Mouse (Mus musculus) retina, postnatal 1 day (tissue): ENCODE measurements around the gene Fkrp.
A peak's percentile ranks its signal among the peaks of the same experiment; 100 is the strongest.

Source experiments
- DNase-seq: peaks from one replicate; pipeline ENCODE4 v3.0.0-alpha.2; 2012

The Fkrp gene

DNA sequence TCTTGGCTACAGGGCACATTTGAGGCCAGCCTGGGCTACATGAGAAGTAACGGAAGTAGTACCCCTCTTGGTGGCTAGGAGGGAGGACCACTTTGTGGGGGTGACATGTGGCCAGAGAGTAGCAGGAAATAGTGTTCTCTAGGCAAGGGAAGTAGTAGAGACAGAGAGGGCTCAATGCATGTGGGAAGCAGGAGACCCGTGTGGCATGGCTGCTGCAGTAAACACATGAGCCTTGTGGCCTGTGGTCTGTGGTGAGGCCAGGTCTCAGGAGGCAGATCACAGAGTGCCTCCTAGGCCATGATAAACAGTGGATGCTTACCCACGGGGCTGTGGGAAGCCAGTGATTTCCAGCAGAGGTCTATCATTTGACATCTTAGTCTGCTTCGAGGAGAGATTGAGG, 10.7 kb upstream of the Fkrp start:
- no peak for DNase-seq

DNA sequence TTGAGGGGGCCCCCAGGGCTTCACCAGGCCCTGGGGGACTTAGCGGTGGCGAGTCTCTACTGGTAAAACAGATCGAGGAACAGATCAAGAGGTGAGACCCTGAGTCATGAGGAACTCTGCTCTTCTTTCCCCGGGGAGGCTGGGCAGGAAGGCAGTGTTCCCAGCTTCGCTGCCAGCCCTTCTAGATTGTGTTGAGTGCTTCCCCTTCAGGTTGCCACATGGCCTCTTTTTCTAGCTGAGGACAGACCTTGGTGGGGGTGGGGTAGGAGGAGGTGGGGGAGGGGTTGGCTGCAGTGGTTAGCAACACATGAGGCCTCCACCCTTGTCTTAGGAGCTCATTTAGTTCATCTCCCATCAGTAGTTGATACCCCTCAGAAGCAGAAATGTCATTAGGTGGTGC, 10.0 kb upstream of the Fkrp start:
- DNase-seq, result no peak

DNA sequence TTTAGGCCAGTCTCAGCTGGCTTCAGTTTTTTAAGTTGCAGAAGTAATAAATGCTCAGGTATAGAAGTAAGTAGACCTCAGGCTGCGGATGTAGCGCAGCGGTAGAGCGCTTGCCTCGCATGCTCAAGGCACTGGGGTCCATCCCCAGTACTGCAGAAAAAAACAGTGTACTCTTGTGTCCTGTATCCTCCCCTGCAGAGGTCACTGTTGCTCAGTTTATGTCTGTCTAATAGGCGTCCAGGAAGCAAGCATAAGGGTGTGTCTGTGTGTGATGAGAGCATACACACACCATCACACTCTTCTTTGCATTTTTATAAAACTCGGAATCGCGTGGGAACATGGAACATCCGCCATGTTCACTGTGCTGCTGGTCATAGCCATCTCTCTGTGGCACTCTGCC, 9.3 kb upstream of the Fkrp start:
- DNase-seq, result no peak

DNA sequence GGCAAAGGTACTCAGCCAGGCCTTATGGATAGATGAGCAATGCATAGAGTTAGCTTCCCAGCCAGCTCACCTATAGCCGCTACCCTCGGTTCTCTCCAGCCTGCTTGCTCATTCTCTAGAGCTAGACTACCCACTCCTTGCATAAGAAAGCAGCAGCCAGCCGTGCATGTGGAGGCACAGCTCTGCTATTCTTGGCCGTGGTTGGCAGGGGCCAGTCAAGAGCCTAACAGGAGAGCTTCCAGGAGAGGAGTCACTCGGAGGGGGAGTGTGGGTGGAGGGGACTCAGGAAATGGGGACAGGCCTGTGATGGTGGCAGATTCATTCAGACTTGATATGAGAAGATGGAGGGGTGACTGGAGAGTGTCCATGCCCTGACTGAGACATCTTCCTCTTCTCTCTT, 7.2 kb upstream of the Fkrp start:
- no peak for DNase-seq

DNA sequence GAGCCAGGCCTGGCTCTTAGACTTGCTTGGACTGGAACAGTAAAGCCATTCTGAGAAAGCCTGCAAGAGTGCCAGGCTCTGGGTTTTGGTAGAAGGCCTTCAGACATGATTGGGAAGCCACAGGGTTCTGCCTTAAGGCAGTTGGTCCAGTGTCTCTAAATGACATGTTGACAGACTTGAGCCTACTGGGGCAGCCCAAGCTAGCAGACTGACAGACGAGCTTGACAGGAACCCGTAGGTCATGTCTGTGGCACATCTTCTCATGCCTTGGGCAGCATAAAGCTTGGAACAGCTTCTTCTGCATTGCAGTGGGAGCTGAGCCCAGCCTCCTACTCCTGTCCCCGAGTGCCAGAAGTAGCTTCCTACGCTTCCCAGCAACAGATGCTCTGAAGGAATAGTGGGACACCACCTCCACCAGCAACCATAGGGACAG, 5.2 kb upstream of the Fkrp start:
- DNase-seq, result no peak

DNA sequence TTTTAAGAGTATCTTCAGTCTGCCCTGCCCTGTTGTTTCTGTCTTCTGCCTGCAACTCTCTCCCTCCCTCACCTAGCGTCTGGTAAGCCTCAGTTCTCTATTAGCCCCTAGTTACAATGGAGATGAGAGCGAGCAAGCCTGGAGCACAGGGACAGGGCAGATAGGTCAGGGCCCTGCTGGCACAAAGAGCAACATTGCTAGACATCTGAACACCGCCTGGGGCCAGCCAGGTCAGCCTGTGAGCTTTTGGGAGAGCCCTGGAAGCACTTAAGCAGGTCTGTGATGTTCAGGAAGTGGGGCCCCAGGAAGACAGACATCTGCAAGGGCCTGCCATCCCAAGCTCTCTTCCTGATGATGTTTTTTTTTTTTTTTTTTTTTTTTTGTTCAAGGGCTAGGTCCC, 4.6 kb upstream of the Fkrp start:
- no peak for DNase-seq

DNA sequence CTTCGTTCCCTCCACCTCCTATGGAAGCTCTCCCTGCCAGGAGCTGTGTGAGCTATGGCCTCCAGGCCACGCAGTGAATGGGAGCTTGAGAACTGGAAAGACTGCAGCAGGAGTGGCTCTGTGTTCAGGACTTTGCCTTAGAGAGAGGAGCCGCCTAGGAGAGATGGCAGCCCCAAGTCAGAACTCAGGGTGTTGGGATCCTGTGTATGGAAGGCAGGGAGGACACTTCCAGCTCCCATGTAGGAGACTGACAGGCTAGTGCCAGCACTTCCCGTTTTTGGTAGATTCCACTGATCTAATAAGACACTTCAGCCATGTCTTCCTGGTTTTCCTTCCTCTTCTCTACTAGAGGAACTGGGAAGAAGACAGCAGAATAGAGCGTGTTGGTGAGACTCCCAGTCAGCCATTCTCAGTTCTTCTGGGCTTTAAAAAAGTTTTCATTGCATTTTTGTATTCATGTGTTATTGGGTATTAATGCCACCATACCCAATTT, 3.8 kb upstream of the Fkrp start:
- DNase-seq, result no peak

DNA sequence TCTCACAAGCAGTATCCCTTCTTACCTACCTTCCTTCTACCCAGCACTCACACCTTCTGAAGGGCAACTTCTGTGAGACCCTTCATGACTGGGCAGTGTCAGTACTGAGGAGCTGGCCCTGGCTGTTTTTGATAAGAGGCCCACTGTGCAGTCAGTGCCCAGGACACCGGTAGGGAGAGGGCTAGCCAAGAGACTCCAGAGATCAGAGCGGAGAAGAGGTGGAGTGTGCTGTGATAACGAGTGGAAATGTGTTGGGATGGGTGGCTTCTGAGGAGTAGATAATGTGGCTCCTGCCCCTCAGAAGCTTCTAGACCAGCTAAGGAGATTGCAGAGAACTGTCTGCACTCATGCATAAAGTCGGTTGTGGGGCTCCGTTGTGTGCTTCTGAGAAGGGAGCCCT, 3.3 kb upstream of the Fkrp start:
- no peak for DNase-seq

DNA sequence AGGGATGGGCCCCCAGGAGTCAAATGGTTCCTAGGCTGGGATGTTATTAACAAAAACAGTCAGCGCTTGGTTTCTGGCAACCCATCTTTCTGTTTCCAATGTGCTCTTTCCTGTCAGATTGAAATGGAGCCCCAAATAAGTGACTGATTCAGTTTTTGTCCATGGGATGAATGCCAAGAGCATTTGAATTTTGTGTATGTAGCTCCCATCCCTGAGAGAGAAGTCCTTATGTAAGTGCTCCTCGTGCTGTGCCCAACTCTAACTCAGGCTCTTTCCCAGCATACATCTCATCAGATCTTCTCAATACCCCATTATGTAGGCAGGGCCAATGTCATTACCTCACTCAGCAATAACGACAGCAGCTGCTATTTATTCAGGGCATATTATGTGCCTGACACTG, 1.2 kb upstream of the Fkrp start:
- no peak for DNase-seq

DNA sequence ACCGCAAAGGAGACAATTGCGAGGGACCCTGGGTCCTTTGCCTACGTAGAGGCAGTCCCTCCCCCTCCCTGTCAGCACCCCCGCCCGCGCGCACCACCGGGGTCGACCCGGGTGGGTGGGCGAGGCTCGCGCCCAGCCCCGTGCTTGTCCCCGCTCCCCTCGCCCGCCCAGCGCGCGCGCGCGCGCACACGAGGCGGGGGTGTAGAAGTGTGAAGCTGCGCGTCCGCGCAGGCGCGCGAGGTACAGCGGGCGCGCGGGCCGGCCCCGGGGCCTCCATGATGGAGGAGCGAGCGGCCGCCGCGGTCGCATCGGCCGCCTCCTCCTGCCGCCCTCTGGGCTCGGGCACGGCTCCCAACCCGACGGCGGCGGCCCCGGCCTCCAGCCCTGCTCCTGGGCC, 456 bp downstream of the Fkrp start:
- DNase-seq, result peak; percentile 93

DNA sequence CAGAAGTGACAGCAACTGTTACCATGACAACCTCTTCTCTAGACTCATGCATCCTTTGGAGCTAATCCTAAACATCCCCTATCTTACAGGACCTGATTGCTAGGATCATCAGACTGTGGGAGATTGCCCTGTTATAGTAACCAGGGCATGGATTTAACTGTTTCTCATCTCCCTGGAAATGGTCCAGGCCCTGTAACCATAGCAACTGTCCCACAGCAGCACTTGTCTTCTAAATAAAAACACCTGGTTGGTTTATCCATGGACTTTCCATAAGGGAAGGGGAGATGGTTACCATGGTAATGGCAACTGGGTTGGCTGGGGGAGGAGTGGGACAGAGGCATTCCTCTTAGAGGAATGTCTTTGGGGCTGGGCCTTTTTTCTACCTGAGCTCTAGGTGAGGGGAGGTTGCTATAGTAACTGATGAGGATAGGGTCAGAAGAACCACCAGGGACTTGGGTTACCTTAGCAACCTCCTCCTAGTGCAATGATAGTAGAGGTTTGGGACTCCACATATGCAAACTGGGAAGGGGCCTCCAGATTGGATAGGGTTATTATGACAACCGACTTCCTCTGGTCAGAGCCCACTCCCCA, 1.1 kb downstream of the Fkrp start, which contains the start of gene Strn4:
Strn4 (plus strand) TSS at position 539 of the 591 bp plus-strand sequence.
- DNase-seq, result peak; percentile 84

DNA sequence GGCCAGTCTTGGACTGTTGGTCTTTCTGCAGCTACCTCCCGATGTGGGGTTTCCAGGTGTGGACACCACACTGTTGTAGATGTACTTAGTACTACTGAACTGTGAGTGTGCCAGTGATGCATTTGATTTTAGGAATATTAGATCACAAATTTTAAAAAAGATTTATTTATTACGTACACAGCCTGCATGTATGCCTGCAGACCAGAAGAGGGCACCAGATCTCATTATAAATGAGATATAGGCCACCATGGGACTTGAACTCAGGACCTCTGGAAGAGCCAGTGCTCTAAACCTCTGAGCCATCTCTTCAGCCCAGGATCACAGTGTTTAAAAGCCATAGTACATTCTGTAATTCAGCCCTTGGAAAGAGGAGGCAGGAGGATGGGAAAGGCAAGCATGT, 4.0 kb downstream of the Fkrp start:
- no peak for DNase-seq

DNA sequence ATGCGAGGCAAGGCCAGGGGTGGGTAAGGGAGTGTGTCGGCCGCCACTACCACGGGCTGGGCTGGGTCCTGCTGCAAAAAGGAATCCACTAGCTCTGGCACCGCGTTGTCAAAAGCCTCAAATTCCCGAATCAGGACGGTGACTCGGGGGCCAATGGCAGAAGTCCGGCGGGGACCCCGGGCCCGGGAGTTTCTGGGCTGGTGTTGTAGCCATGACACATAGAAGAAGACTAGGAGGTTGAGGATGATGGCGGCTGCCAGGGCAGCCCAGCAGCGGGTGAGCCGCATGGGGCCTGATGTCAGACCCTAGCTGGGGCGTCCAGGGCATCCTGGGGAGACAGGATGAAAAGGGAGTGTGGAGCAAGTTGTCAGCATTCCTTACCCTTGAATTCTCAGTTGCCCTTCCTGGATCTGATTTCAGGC, 4.9 kb downstream of the Fkrp start:
- DNase-seq, result no peak

DNA sequence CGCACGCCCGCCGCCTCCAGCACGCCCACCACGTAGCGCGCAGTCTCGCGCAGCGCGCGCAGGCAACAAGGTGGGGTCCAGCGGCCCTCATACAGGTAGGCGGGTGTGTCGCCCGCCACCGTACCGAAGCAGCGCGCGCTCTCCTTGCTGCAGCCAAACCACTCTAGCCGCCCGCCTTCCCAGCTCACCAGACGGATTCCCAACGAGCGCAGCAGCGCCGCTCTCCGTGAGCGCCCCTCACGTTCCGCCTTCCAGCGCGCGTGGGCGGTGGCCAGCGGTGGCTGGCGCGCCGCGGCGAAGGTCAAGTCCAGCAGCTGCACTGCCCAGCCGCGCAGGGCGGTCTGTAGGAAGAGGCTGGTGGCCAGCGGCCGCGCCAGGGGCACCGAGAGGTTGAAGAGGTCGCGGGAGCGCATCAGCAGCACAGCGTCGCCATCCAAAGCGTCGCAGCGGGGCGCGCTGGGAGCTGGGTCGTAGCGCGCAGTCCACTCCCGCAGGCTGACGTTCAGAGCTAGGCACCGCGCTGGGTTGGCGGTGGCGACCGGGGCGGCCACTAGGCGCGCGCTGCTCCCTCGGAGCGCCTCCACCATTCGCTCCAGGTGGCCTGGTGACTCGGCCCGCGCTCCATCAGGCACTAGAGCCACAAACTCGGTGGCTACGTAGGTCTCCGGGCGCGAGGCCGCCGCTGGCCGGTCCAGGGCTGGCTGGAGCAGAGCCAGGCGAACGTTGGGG, 5.4 kb downstream of the Fkrp start:
- DNase-seq, result peak; percentile 76

DNA sequence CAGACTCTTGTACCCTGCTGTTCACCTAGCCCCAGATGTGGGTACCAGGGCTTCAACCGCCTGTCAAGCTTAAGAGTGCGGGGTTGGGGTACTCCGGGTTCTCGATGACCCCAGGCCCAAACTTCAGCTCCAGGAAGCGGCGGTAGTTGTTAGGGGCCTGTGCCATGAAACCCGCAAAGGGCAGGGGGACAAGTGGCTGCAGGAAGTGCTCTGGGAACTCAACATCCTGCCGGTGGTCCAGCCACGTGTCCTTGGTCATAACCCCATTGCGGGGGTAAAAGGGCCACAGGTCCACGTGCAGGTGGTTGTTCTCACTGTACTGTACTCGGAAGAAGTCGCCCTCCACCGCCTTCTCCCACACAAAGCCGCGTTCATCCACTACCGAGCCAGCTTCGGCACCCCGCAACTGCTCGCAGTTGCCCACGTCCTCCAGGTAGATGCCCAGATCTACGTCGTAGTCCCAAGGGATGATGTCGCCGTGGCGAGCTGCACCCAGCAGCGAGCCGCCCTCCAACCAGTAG, 6.1 kb downstream of the Fkrp start:
- DNase-seq, result no peak

DNA sequence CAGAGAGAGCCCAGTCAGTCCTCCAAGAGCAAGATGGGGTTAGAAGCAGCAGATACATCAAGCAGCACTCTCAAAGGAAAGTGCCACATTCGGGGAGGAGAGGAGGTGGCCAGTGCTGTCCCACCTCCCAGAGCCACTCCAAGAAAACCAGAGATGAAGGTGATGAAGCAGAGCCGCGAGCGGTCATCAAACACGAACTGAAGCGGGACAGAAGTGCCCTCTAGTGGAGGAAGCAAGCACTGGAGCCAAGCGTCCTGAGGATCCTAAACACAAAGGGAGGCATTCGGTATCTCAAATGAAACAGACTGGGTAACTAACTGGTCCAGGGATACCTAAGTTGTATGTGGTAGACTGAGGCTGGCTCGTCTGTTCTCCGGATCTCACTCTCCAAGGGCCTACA, 6.8 kb downstream of the Fkrp start:
- DNase-seq, result peak; percentile 81

DNA sequence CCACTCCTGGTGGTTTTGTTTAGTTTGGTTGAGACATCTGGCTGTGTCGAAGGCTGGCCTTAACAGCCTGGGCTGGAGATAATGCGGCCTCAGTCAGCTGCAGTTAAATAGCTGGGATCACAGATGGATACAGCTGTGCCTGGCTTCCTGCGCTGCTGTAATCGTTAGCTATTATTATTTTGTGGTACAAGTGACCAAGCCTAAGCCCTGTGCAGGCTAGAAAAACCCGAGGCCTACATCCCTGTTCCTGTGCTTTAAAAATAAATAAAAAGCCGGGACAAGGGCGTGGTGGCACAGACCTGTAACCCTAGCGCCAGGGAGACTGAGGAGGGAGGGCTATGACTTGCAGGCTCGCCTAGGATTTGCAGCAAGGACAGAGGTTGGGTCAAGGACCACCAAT, 7.9 kb downstream of the Fkrp start:
- no peak for DNase-seq

DNA sequence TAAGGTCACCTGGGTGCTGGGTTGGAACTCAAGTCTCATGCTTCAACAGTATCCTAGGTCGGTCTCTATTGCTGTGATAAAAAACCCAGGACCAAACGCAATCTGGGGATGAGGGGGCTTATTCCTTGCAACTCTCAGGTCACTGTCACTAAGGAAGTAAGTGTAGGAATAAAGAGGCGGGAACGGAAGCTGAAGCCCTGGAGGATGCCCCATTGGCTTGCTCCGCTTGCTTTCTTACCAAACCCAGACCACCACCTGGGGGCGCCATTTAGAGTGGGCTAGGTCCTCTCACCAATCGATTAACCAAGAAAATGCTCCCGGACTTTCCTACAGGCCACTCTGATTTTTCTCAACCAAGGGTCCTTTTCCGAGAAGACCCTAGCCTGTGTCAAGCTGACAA, 8.6 kb downstream of the Fkrp start:
- DNase-seq, result no peak

DNA sequence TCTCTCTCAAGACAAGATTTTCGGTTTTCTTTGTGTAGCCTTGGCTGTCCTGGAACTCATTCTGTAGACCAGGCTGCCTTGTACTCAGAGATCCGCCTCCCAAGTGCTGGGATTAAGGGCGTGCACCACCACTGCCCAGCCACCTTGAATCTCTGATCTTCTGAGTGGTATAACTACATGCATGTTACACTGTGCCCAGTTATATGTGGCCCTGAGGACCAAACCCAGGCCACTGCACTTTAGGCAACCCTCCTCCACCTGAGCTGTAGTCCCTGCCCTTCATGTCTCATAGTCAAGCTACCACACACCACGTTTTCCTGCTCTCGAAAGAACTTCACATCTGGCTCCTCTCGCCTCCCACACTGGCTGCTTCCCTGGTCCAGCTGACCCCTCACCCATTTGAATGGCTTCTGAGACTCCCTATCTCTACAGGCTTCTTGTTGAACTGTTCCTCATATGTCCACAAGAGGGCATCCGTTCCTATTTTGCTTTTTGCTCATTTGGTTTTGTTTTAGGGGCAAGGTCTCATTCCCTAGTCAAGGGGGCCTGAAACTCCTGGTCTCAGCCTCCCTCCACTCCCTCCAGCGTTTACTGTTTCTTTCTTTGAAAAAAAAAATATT, 12.0 kb downstream of the Fkrp start:
- peak; percentile 81 for DNase-seq

DNA sequence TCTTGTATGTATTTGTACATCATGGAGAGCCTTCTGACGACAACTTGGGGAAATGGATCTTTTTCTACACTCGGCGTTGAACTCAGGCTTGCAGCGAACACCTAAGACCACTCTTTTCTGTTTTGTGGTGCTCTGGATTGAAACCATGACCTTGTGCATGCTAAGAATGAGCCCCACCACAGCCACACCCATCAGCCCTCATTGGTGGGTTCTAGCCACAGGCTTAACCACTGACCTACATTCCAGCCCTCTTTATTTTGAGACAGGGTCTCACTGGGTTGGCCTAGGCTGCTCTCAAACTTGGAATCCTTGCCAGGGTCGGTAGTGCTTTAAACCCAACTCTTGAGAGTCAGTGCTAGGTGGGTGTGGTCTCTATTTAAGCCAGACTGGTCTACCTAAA, 21.6 kb downstream of the Fkrp start:
- DNase-seq, result no peak

DNA sequence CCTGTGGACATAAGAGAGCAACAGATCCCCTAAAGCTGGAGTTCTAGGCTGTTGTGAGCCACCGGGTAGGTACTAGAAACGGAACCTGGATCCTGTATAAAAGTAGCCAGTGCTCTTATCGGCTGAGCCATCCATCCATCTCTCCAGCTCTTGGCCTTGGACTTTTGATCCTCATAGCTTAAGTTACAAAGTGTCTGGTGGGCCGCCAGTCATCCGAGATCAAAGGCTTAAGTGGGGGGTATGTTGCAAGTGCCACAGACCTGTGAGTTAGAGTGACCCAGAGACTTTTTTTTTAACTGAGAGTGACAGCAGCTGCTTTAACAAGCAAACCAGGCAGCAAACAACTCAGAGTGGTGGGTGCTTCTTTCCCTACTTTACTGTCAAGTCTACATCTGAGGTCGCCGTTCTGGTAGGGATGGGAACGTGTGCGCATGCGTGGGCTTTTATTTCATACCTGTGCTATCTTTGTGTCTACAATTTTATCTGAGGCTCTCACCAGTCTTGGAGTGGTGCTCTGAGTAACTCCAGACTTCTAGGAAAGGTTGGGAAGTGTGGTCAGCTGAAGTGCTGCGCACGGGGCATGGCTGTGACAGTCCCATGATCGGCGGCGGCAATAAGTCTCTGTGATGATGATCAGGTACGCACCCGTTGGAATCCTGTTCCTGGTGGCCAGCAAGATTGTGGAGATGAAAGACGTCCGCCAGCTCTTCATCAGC, 23.4 kb downstream of the Fkrp start:
- DNase-seq, result no peak

DNA sequence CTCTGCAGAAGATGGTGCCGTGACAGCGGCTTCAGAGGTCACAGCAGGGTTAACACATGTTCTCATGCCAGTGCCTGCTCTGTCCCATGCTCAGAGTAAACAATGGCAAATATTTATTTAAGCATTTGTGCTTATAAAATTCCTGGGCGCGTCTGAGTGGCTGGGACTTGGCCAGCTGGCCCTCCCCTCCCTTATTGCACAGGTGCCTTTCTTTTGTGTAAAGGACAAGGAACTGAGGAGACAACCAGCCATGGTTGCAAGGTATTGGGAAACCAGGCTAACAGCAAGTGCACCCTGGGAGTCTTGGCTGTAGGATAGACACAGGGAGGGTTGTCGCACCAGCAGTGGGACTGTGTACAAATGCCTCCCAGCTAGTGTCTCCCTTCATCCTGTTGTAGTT, 24.2 kb downstream of the Fkrp start:
- DNase-seq, result no peak

DNA sequence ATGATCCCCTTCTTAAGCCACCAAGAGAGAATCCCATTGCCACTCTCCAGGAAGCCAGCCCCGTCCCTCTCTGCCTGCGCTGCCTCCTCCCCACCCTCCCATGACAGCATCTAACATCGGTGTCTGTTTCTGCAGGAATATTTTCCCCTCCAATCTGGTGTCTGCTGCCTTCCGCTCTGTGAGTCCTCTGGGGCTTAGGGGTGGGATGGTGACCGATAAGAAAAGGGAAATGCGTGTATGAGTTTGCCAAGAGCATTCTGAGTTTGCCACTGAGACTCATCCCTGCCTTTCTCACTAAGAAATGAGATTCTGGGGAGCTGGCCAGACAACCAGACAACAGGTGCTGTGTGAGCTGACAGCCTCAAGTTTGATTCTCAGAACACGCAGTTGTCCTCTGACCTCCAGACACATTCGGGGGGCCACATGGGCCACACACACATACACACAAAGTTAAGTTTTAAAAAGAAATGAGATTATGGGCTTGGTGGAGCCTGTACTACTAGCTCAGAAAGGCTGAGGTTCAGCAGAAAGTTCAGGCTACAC, 30.9 kb downstream of the Fkrp start:
- DNase-seq, result no peak
